Mouse (Mus musculus) naive thymus-derived CD4-positive, alpha-beta T cell, adult 2 months (primary cell): Measurements from ENCODE around the gene Gm45521.
"Not testable (repeated sequence)": the region's sequence is repeated elsewhere in the genome, so short reads cannot be mapped to it uniquely, and the experiment has no call there.

Experiments
- DNase-seq: peaks from one replicate; pipeline ENCODE4 v3.0.0-alpha.2; 2011; ENCODE audit warnings: low read depth

The Gm45521 gene

GRCm38 (mm10) chr14:8000247-8000646 lies 43.2 kb downstream of the Gm45521 start:
- DNase-seq: no peak

- no peak for DNase-seq
These were observed 44.0 kb downstream of the Gm45521 start for GRCm38 (mm10) chr14:8000831-8001685.

- DNase-seq: peak; percentile 87
These were observed 45.5 kb downstream of the Gm45521 start, which contains the start of gene Abhd6 for GRCm38 (mm10) chr14:8002432-8003092. Gene Abhd6, plus strand, starts transcription at chr14:8002902.

GRCm38 (mm10) chr14:8003093-8003670 lies 46.1 kb downstream of the Gm45521 start:
- no peak for DNase-seq

- DNase-seq: no peak
These were observed 46.9 kb downstream of the Gm45521 start for GRCm38 (mm10) chr14:8003727-8004670.

GRCm38 (mm10) chr14:8006061-8006460 lies 49.0 kb downstream of the Gm45521 start:
- not testable (repeated sequence) for DNase-seq

- no peak for DNase-seq
These were observed 50.0 kb downstream of the Gm45521 start for GRCm38 (mm10) chr14:8007084-8007483.

- no peak for DNase-seq
These were observed 50.4 kb downstream of the Gm45521 start for GRCm38 (mm10) chr14:8007486-8007885.

GRCm38 (mm10) chr14:8007923-8008322 lies 50.8 kb downstream of the Gm45521 start:
- no peak for DNase-seq
